Mouse (Mus musculus) liver, embryonic 11.5 days (tissue): ENCODE results near the gene Thrb. TPM values are rescaled to one million over a fixed set of nuclear protein-coding genes. Genes with fewer than 3 reads are reported as not detected.

Experiments
- ATAC-seq: fragments of 200-750 bp; cut with Nextera tagmentation; replicated peaks from 2 replicates; pipeline ENCODE4 v1.8.0; 2017; ENCODE audit warnings: moderate number of reproducible peaks, mild to moderate bottlenecking, moderate TSS enrichment, moderate library complexity; ENCODE audit not compliant: low FRiP score
- DNase-seq: peaks from one replicate; pipeline ENCODE4 v3.0.0-alpha.2; 2017; ENCODE audit warnings: low spot score
- H3K27ac ChIP-seq: fragments of 300-500 bp; sonication (generic); 2 replicates; pipeline ENCODE4 v1.5.1; 2014; ENCODE audit warnings: mild to moderate bottlenecking, low read depth, low read length, control low read depth
- H3K27me3 ChIP-seq: fragments of 300-500 bp; sonication (generic); replicated peaks from 2 replicates; pipeline ENCODE4 v1.6.1; 2014; ENCODE audit warnings: low read length, mixed read lengths; ENCODE audit not compliant: control insufficient read depth, insufficient read depth
- H3K36me3 ChIP-seq: fragments of 300-500 bp; sonication (generic); 2 replicates; pipeline ENCODE4 v1.6.1; 2014; ENCODE audit warnings: mild to moderate bottlenecking, low read length, moderate library complexity, mixed read lengths; ENCODE audit not compliant: control insufficient read depth, insufficient read depth
- H3K4me1 ChIP-seq: fragments of 300-500 bp; sonication (generic); replicated peaks from 2 replicates; pipeline ENCODE4 v1.6.1; 2014; ENCODE audit warnings: low read length, mixed read lengths; ENCODE audit not compliant: control insufficient read depth, insufficient read depth
- H3K4me2 ChIP-seq: fragments of 300-500 bp; sonication (generic); 2 replicates; pipeline ENCODE4 v1.6.1; 2014; ENCODE audit warnings: mild to moderate bottlenecking, control low read depth, moderate library complexity
- H3K4me3 ChIP-seq: fragments of 300-500 bp; sonication (generic); 2 replicates; pipeline ENCODE4 v1.5.1; 2014; ENCODE audit warnings: low read depth, low read length, control low read depth
- H3K9ac ChIP-seq: fragments of 300-500 bp; sonication (generic); 2 replicates; pipeline ENCODE4 v1.6.1; 2014; ENCODE audit warnings: low read depth, low read length, control low read depth
- H3K9me3 ChIP-seq: fragments of 300-500 bp; sonication (generic); 2 replicates; pipeline ENCODE4 v1.6.1; 2016; ENCODE audit warnings: low read length, inconsistent platforms, mixed read lengths; ENCODE audit not compliant: control insufficient read depth
- WGBS: fragments of 180-500 bp; shearing (Covaris S2); extraction: QIAGEN DNeasy Blood & Tissue Kit; methylation state at CpG from one replicate; pipeline ENCODE4 v1.1.7; 2014; 5-methylcytosine and 5-hydroxymethylcytosine counted together
- polyA plus RNA-seq: library from polyadenylated mRNA; unstranded; fragments of >200 nt; fragmentation: Nextera tagmentation; extraction: Ambion mirVana; gene quantifications from 2 replicates; pipeline ENCODE4 v1.2.1, GENCODE M21; 2014

The Thrb gene
- polyA plus RNA-seq, 1 experiment from 2014 or later: 1.7 TPM

- no peaks in the 10 kb centered on the region for H3K4me1 ChIP-seq
- no peaks in the 10 kb centered on the region for H3K9me3 ChIP-seq
- H3K27me3 ChIP-seq: no peaks in the 10 kb centered on the region
- WGBS: 71% methylated on average over 5 of the region's 5 CpGs
- ATAC-seq (no peak), DNase-seq (no peak)
- H3K4me3 ChIP-seq: no peak overlapping the region
- no peak overlapping the region for H3K4me2 ChIP-seq
- no peaks in the 10 kb centered on the region for H3K36me3 ChIP-seq
- no peak overlapping the region for H3K27ac ChIP-seq
- no peak overlapping the region for H3K9ac ChIP-seq
These were observed 376.5 kb downstream of the Thrb start for GRCm38 (mm10) chr14:18036573-18036972.

- Histone ChIP-seq H3K36me3 (no peaks in the 10 kb centered on the region), H3K27me3 (no peaks in the 10 kb centered on the region), H3K4me2 (no peak overlapping the region), H3K9ac (no peak overlapping the region), H3K9me3 (no peaks in the 10 kb centered on the region), H3K27ac (no peak overlapping the region), H3K4me1 (no peaks in the 10 kb centered on the region), H3K4me3 (no peak overlapping the region)
- 74% methylated on average over 5 of the region's 5 CpGs for WGBS
- DNase-seq (no peak), ATAC-seq (no peak)
These were observed 402.2 kb downstream of the Thrb start for GRCm38 (mm10) chr14:18062082-18062772.
